Mouse (Mus musculus) MEL (cell line): ENCODE data around the gene Rftn1. TPM values are rescaled to one million over a fixed set of nuclear protein-coding genes. Genes with fewer than 3 reads are reported as not detected.

Experiments
- DNase-seq: peaks from one replicate; pipeline ENCODE4 v3.0.0; 2011; ENCODE audit warnings: low read depth, low spot score
- H3K27ac ChIP-seq: 2 replicates; pipeline ENCODE4 v1.5.1; 2012; ENCODE audit warnings: low read depth, mild to moderate bottlenecking, control low read depth, low read length, moderate library complexity; ENCODE audit not compliant: control insufficient read depth
- H3K27me3 ChIP-seq, 2 experiments: fragments of 150-350 bp in 1 of 2; sonication (generic) in 1 of 2; 2 replicates each; pipeline ENCODE4 v1.6.1; 2012; ENCODE audit warnings: low read length in 2 of 2, mild to moderate bottlenecking in 2 of 2, improper control_type of control experiment in 1 of 2, moderate library complexity in 1 of 2; ENCODE audit not compliant: insufficient read depth in 2 of 2, control insufficient read depth in 1 of 2
- H3K36me3 ChIP-seq, 2 experiments: 2 replicates each; pipeline ENCODE4 v1.6.1; 2012 to 2014; ENCODE audit warnings: low read length in 2 of 2, improper control_type of control experiment in 1 of 2, inconsistent platforms in 1 of 2, mild to moderate bottlenecking in 1 of 2; ENCODE audit not compliant: insufficient read depth in 2 of 2, control insufficient read depth in 1 of 2
- H3K4me1 ChIP-seq, 2 experiments: fragments of 150-350 bp in 1 of 2; sonication (generic) in 1 of 2; 2 replicates each; pipeline ENCODE4 v1.6.1; 2012; ENCODE audit warnings: low read length in 2 of 2, improper control_type of control experiment in 1 of 2, mild to moderate bottlenecking in 1 of 2; ENCODE audit not compliant: insufficient read depth in 2 of 2, control insufficient read depth in 1 of 2
- H3K4me3 ChIP-seq, 2 experiments: fragments of 150-350 bp in 1 of 2; sonication (generic) in 1 of 2; 2 replicates each; pipeline ENCODE4 v1.5.1; 2012; ENCODE audit warnings: low read depth in 2 of 2, low read length in 2 of 2, mild to moderate bottlenecking in 2 of 2, moderate library complexity in 2 of 2, control low read depth in 1 of 2, improper control_type of control experiment in 1 of 2; ENCODE audit not compliant: control insufficient read depth in 1 of 2, insufficient read depth in 1 of 2
- H3K79me2 ChIP-seq: 2 replicates; pipeline ENCODE4 v1.6.1; 2012; ENCODE audit warnings: mild to moderate bottlenecking, low read length, moderate library complexity; ENCODE audit not compliant: control insufficient read depth, poor library complexity, insufficient read depth
- H3K9ac ChIP-seq: 2 replicates; pipeline ENCODE4 v1.6.1; 2012; ENCODE audit warnings: low read depth, mild to moderate bottlenecking, control low read depth, low read length, moderate library complexity; ENCODE audit not compliant: control insufficient read depth, poor library complexity, severe bottlenecking
- H3K9me3 ChIP-seq: fragments of 150-350 bp; sonication (generic); replicated peaks from 2 replicates; pipeline ENCODE4 v1.6.1; 2012; ENCODE audit warnings: mild to moderate bottlenecking, low read length, improper control_type of control experiment, moderate library complexity; ENCODE audit not compliant: insufficient read depth
- ELF1 ChIP-seq: IDR thresholded peaks from 2 replicates; pipeline ENCODE4 v1.6.1; 2014; ENCODE audit warnings: low read depth, mild to moderate bottlenecking, inconsistent platforms, low read length, improper control_type of control experiment, moderate library complexity
- MAFK ChIP-seq: IDR thresholded peaks from 2 replicates; pipeline ENCODE4 v1.6.1; 2011; ENCODE audit warnings: low read depth, mild to moderate bottlenecking, low read length, improper control_type of control experiment, borderline replicate concordance
- MAX ChIP-seq: IDR thresholded peaks from 2 replicates; pipeline ENCODE4 v1.6.1; 2011; ENCODE audit warnings: low read length, improper control_type of control experiment
- MEF2A ChIP-seq: IDR thresholded peaks from 2 replicates; pipeline ENCODE4 v1.6.1; 2014; ENCODE audit warnings: low read depth, mild to moderate bottlenecking, inconsistent platforms, low read length, improper control_type of control experiment; ENCODE audit not compliant: poor library complexity, insufficient replicate concordance, severe bottlenecking; ENCODE audit errors: extremely low read depth
- MYB ChIP-seq: IDR thresholded peaks from 2 replicates; pipeline ENCODE4 v1.6.1; 2011; ENCODE audit warnings: mild to moderate bottlenecking, low read depth, low read length, improper control_type of control experiment
- MYC ChIP-seq: IDR thresholded peaks from 2 replicates; pipeline ENCODE4 v1.6.1; 2011; ENCODE audit warnings: low read depth, mild to moderate bottlenecking, low read length, improper control_type of control experiment, moderate library complexity
- POLR2A ChIP-seq, 2 experiments: IDR thresholded peaks; 2 replicates each; pipeline ENCODE4 v1.6.1; 2011 to 2012; ENCODE audit warnings: low read length in 2 of 2, mild to moderate bottlenecking in 2 of 2, control low read depth in 1 of 2, improper control_type of control experiment in 1 of 2, low read depth in 1 of 2, moderate library complexity in 1 of 2; ENCODE audit not compliant: control insufficient read depth in 1 of 2, insufficient read depth in 1 of 2, poor library complexity in 1 of 2
- POLR2AphosphoS5 ChIP-seq: IDR thresholded peaks from 2 replicates; pipeline ENCODE4 v1.6.1; 2012; ENCODE audit warnings: low read depth, borderline replicate concordance, mild to moderate bottlenecking, inconsistent platforms, low read length, moderate library complexity, mixed read lengths
- TBP ChIP-seq: IDR thresholded peaks from 2 replicates; pipeline ENCODE4 v1.8.0; 2011; ENCODE audit warnings: low read depth, low read length, improper control_type of control experiment
- ZC3H11A ChIP-seq: IDR thresholded peaks from 2 replicates; pipeline ENCODE4 v1.6.1; 2012; ENCODE audit warnings: low read depth, mild to moderate bottlenecking, inconsistent platforms, low read length, improper control_type of control experiment
- ZMIZ1 ChIP-seq: IDR thresholded peaks from 2 replicates; pipeline ENCODE4 v1.6.1; 2012; ENCODE audit warnings: low read depth, mild to moderate bottlenecking, inconsistent platforms, low read length, improper control_type of control experiment, moderate library complexity
- polyA plus RNA-seq, 2 experiments: library from polyadenylated mRNA; stranded (reverse) in 1 of 2; unstranded in 1 of 2; fragments of >175 nt in 1 of 2; fragments of >200 nt in 1 of 2; gene quantifications; 2 replicates each; pipeline versions ENCODE4 v1.2.1 to v1.2.4; 2012; ENCODE audit warnings: low replicate concordance in 2 of 2, low read depth in 1 of 2; ENCODE audit not compliant: insufficient read length in 2 of 2, insufficient read depth in 1 of 2, missing spikeins in 1 of 2
- total RNA-seq: library from RNA; depleted of rRNA; stranded (reverse); fragments of 300-350 nt; gene quantifications from 2 replicates; pipeline ENCODE4 v1.2.3, GENCODE M21; 2012

Gene Rftn1
- total and polyA plus RNA-seq, 3 experiments, result 70.2 to 76.1 TPM; not detected in 1

- TF ChIP-seq POLR2AphosphoS5, result no peak
- TF ChIP-seq ELF1, result no peak
- TF ChIP-seq, all 39 proteins: peak for 0
- no peak overlapping the region for H3K27ac ChIP-seq
Observed at GRCm38 (mm10) chr17:50054586-50054985, 135.9 kb downstream of the Rftn1 start.

GRCm38 (mm10) chr17:50053961-50054360 is 136.5 kb downstream of the Rftn1 start:
- Histone ChIP-seq H3K9me3 (no peaks in the 10 kb centered on the region), H3K4me3 (no peak overlapping the region), H3K9ac (no peak overlapping the region), H3K36me3 (peaks cover 0 to 5% of the 10 kb centered on the region in 2 experiments; a peak in 1 of 4 replicates), H3K4me1 (no peaks in the 10 kb centered on the region), H3K27ac (no peak overlapping the region), H3K79me2 (no peaks in the 10 kb centered on the region), H3K27me3 (no peaks in the 10 kb centered on the region)
- DNase-seq, result no peak
- TF ChIP-seq POLR2A (IDR thresholded peaks at IDR 0.05; ENCODE audit: control insufficient read depth in 1 of 2, insufficient read depth in 1 of 2, low read depth in 1 of 2, low read length in 2 of 2, poor library complexity in 1 of 2) (no peak), TBP (no peak), MAFK (peak; percentile 89)

More at GRCm38 (mm10) chr17:50054586-50054985, 135.9 kb downstream of the Rftn1 start:
- peaks cover 0 to 5% of the 10 kb centered on the region in 2 experiments; a peak in 1 of 4 replicates for H3K36me3 ChIP-seq
- 0 out of 2 replicates have a peak, but pooled peaks cover 2% of the 10 kb centered on the region for H3K79me2 ChIP-seq
- no peak overlapping the region for H3K4me3 ChIP-seq
- H3K9me3 ChIP-seq, result no peaks in the 10 kb centered on the region
- no peak for DNase-seq
- H3K9ac ChIP-seq, result no peak overlapping the region
- no peaks in the 10 kb centered on the region for H3K27me3 ChIP-seq
- H3K4me1 ChIP-seq, result no peaks in the 10 kb centered on the region

GRCm38 (mm10) chr17:50052741-50053468 is 137.6 kb downstream of the Rftn1 start:
- Histone ChIP-seq H3K9me3 (no peaks in the 10 kb centered on the region), H3K36me3 (peaks cover 0 to 5% of the 10 kb centered on the region in 2 experiments; a peak in 1 of 4 replicates)

More at GRCm38 (mm10) chr17:50052741-50053468, 137.6 kb downstream of the Rftn1 start:
- TF ChIP-seq ZC3H11A (no peak), MEF2A (no peak), MAX (no peak), MYB (no peak), MYC (no peak), ZMIZ1 (no peak)
- Histone ChIP-seq H3K4me3 (no peak overlapping the region), H3K79me2 (no peaks in the 10 kb centered on the region), H3K27ac (no peak overlapping the region), H3K9ac (no peak overlapping the region), H3K27me3 (no peaks in the 10 kb centered on the region), H3K4me1 (no peaks in the 10 kb centered on the region)
- DNase-seq, result no peak
